Mouse (Mus musculus) WW6 (cell line): ENCODE measurements around the gene Rnf220.

Source experiments
- DNase-seq: peaks from one replicate; pipeline ENCODE4 v3.0.0-alpha.2; 2013; ENCODE audit warnings: low read depth, low spot score

The Rnf220 gene

DNA sequence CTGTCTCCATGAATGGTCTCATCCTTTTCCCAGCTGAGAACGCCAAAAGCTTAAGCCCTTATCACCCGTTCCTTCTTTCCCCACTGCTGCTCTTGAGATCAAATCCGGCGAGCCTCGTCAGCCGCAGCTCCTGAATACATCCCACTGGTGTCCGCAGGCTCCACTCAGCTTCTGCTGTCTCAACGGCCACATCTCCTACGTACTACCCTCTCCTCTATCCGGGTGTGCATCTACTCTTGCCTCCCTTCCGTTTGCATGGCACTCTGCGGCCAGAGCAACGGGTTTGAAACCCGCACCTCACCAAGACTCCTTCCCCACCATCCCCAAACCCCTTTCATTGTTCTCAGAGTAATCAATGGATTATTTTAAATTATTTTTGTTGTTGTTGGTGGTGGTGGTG lies 58.8 kb downstream of the Rnf220 start:
- DNase-seq, result no peak

DNA sequence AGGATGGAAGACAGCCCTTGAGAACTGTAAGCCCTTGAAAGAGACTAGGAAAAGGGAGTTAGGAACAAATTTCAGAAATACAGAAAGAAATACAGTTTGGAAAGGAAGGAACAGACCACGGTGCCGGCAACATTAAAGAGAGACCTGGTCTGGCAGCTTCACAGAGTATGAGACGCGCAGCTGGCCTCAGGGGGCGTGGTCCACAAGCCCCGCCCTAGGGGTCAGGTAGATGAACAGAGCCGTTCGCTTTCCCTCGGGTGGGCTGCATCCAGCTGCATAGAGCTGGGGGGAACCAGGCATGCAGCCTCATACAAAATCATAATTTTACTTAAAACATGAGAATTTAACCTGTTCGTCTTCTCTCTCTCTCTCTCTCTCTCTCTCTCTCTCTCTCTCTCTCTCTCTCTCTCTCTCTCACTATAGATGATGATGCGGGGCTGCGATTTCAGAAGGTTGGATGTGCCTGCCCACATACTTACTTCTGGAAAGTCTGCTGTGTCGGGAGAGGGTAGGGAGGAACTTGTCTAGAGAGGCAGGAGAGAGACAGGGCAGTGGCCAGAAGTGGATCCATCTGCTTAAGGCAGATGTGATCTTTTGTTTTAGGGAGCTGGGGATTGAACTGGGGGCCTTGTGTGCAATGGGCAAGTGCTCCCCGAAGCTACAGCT lies 59.7 kb downstream of the Rnf220 start:
- no peak for DNase-seq

DNA sequence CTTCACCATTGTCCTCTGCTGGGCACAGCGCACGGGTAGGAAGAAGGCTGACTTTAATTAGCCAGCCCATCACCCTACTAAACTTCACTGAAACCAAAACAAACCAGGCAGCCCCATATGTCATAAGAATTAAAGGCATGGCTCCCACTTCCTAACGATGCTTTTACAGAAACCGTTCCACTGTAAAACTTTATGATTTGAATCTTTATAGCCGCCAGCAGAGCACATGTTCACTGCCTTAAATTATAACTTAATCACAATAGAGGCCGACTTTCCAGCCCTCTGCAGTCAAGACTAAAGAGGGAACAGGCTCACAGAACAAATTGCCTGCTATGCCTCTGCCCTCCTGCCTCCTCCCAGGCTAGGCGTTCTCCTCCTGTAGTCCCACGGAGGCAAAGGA lies 62.5 kb downstream of the Rnf220 start:
- no peak for DNase-seq

DNA sequence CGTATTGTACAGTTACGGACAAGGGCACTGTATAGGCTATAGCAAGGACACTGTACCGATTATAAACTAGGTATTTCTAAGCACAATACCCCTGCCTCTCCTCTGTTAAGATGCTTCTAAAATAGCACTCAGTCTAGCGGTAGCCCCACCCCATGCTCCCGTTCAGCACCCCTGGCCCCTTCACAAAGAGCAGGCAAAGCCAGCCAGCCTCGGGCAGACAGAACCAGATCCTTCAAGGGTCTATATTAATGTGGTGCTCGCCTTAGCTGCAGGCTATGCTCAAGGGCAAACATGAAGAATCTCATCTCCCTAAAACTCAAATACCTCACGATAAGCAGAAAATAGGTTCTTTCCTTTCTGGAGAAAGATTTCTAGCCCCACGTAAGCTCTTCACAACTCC lies 67.2 kb downstream of the Rnf220 start:
- DNase-seq, result no peak

DNA sequence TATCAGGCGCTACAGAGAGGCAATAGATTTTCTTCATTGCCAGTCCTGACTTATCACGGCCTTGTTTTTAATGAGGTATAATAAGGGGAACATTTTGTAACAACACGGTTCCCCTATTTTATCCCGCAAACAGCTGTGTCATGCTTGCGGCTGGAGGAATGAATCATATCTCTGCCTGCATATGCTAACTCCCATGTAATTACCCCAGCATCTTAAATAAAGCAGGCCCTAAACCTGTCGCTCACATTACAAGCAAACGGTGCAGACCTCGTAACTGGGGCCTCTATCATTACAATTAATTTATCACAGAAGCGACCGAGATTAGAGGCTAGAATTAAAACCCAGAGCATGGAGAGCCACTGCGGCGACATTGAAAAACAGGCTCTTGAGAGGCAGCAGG lies 69.3 kb downstream of the Rnf220 start:
- no peak for DNase-seq

DNA sequence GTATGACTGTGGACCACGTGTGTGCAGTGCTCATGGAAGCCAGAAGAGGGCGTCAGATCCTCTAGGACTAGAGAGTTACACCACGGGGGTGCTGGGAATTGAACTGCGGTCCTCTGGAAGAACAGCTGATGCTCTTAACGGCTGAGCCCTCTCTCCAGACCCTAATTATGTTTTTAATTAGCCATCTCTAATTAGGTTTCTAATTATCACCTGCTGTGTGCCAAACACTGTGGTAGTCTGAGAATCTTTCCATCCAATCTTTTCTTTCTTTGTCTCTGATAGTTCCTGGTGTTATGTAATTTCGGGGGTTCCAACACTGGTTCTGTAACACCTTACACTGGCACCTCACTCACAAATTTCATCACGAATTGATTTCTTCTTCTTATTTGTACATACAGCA lies 75.8 kb downstream of the Rnf220 start:
- DNase-seq, result no peak

DNA sequence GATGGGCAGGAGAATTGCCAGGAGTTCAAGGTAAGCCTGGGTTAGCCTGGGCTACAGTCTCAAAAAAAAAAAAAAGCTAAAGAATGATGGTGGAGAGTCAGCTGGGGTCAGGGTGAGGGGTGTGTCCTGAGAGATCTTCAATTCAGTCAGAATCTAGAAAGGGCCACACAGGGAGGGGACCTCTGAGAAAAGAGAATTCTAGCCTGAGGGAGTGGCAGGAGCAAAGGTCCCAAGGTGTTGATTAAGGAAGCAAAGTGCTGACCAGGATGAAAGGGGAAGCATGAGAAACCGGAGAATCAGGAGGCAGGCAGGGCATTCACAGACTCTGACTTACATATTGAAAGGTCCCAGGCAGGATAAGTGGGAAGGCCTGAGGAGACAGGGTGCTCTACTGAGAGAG lies 80.0 kb downstream of the Rnf220 start:
- DNase-seq, result no peak

DNA sequence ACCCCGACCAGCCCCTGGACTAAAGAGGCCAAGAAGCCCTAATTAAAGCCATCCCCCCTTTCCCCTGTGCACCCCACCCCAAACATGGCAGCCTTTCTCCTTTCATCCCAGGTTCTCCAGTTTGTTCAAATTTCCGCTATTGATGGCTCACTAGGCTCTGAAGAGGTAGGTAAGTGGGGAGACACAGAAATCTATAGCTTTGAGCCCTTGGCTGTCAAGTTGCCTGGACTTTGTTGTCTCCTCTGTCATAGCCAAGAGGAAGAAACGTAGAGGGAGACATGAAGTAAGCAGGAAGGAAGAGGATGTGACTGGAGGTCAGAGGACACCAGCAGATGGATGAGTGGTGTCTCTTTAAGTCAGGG lies 86.8 kb downstream of the Rnf220 start:
- DNase-seq, result no peak

DNA sequence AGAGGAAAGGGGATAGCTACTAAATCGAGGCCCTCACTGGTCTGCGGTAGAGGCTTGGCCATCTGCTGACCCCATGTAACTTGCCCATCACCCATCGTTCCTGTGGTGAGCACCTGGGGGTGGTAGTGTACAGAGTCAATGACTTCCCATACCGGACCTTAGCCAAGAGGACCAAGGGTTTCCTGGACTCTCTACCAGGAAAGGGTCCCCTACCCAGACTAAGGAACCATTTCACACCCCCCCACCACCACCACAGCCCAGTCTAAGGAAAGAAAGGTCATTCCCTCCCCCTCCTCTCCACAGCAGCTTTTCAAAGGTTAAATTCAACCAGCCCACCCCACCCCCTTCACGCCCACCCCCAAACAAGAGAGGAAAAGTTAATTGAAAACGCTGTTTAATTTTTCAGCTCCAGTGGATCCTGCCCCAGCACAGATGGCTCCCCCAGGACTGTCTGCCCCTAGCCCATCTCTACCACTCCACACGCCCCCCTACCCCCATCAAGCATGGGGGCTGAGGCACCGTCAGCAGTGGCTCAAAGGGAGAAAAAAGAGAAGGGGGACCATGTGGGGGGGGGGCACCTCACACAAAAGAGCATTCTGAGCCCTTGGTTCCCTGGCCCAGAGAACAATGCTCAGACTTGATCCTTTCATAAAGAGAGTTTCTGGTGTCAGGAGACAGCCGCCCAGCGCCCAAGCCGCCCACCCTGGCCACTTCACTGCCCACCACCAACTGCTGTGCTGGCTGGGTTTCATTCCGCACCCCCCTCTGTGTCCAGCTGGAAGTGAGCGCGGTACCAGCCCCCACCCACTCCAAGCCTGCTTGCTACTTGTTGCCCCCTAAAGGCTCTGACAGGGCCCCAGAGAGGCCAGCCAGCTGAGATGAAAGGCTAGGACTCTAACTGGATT lies 87.5 kb downstream of the Rnf220 start:
- DNase-seq, result no peak

DNA sequence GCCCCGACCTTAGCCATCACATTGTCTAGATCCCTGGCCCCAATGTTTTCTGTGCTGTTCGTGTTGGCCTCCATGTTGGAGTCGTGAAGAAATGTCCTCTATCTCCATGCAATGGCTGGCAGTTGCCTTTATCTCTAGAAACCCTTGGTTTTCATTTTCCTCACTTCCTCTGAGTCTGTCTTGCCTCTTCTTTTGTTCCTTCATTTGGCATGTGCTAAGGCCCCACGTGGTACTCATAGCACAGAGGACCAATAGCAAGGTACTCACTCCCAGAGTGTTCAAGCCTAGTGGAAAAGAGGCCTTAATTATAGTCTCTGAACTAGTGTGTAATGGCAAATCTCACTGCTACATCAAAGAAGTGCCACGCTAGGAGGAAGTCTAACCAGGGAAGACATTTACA lies 88.9 kb downstream of the Rnf220 start:
- DNase-seq, result no peak

DNA sequence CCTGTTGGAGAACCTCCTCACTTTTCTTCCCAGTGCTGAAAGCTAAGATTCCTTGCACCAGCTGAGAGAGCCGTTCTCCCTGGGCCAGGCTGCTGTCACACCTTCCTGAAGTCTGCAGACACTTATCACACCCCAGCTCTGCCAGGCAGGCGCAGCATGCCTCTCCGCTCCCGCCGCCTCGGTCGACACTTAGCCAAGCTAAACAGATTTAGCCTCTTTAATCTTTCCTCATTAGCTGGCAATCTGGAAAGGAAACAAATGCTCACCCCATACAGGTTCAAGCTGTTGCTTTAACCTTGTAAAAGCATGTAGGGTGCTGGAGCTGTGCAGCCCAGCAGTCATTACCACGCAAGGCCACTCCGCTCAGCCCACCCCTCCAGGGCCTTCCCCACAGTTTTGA lies 90.9 kb downstream of the Rnf220 start:
- DNase-seq, result no peak

DNA sequence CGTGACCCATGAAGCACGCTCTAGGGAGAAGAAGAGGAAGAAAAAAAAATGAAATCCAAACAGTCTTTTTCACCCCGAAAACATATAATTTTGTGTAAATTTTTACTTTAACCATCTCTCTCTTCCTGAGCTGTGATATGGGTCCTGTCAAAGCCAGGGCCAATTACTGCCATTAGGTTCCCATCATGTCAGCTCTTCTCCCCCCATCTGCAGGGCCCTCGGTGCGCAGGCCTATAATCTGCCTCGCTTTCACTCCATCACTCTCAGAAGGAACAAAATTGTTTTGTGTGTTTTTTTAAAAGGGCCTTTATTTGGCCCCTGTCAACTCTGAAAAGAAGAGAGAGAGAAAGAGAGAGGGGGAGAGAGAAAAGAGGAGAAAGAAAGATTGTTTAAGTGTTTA lies 91.6 kb downstream of the Rnf220 start:
- no peak for DNase-seq

DNA sequence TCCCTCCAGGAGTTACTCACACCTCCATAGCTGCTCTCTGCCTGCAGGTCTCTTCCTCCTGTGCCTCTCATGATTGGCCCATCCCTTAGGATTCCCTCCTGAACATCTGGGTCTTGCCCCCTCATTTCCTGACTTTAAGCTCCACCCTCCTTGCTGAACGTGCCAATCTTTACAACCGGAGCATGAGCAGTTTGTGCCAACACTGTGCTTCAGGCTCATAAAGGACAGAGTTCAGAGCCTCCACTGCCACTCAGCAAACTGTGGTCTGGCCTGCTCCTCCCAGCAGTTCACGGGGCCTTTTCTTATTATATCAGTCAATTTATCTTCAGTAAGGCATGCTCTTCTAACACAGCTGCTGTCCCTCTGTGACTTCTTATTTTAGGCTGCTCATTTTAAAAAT lies 93.4 kb downstream of the Rnf220 start:
- no peak for DNase-seq

DNA sequence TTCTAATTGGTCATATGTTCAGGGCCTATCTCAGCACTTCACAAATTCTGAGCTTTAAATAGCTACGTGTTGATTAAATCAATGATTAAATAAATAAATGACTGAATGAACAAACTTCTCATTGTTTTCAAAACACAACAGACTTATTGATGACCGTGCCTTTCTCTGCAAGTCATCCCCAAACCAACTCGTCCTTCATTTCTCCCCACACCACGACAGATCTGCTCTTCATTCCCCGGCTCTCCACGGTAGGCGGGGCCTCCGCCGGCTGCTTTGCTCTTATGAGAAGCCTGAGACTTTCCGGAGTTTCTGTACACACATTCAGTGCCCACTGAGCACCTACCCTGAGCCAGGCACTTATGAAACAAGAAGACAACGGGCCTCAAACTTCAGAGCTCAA lies 99.7 kb downstream of the Rnf220 start:
- no peak for DNase-seq

DNA sequence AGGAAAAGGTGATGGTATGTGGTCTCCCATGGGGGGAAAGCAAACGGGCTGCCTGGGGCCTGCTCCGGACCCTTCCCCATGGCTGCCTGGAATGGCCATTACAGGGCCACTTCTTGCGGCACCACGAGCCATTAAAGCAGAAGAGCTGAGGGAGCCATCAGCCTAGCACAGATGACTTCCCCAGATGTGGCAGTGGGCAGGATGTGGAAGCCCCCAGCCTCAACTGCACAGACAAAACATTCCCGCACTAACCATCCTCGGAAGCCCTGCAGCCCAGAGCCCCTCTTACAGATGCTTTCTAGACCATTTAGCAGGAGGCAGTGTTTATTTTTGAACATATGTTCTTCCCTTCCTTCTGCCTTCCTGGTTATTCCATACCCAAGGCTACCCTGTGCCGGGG lies 103.8 kb downstream of the Rnf220 start:
- no peak for DNase-seq

DNA sequence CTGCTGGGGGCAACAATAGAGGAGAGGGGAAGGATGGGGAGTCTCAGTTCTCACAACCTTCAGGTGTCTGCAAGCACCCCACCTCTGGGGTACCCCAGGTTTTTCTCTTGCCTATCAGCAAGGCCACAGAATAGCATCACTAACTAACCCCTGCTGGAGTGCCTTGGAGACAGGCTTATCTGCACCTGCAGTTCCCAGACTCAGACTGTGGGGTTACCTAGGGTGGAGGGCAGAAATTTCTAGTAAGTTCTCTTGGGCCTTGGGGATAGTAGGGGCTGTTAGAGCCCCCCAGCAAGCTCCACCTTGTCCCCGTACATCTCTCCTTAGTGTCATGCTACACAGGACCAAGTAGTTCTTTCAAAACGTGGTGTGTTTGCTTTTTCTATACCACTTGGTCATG lies 104.5 kb downstream of the Rnf220 start:
- no peak for DNase-seq

DNA sequence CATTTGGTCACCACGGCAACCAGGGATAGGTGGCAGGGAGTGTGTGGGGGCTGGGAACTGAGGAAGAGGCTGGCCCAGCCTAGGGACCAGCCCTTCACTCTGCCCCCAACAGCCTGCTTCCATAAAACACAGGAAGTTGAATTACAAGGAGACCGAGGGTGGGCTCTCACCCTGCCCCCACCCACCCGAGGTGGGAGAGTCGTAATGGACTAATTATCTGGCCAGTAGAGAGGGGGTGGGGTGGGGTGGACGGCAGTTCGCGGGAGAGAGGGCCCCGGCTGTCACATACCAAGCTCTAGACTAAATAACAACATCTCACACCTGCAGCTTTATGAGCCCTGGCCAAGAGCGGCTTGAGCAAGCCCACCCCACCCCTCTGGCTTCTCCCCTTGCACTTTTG lies 104.9 kb downstream of the Rnf220 start:
- no peak for DNase-seq

DNA sequence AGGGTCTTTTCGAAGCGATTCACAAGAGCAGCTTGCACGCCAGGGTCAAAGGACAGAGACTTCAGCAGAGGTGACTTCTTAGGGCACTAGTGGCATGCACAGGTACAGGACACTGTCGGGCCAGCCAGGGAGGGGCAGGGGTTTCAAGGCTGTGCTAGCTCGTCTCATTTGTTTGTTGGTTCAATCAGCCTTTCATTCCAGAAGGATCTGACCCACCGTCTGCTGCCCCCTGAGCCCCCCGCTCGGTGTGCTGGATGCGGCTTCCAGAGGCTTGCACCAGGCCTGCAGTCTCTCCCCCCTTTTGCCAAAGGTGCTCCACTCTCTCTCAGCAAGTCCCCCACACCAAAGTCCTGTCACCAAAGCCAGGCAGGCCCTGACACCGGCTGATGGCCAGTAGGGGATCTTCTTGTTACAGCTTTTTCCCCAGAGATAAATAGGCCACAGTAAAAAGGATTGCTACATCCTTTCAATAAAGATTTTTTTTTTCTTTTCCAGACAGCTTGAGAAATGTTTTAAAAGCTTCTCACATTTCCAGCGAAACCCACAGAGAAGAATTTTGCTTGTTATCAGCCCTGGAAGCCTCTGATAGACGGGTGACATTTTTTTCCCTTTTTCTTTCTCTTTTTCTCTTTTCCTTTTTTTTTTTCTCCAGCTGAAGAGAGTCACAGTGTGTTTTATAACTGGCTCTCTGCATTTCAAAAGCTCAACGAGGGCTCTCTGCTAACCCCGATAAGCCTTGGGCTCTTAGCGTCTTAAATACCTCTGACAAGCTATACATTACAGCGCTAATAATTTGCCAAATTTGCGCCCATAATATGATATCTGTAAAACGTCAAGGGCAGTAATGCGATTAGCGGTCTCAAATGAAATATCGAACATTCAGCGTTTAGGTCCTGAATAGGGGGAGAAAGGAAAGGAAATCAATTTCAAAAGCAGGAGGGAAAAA lies 105.7 kb downstream of the Rnf220 start:
- no peak for DNase-seq

DNA sequence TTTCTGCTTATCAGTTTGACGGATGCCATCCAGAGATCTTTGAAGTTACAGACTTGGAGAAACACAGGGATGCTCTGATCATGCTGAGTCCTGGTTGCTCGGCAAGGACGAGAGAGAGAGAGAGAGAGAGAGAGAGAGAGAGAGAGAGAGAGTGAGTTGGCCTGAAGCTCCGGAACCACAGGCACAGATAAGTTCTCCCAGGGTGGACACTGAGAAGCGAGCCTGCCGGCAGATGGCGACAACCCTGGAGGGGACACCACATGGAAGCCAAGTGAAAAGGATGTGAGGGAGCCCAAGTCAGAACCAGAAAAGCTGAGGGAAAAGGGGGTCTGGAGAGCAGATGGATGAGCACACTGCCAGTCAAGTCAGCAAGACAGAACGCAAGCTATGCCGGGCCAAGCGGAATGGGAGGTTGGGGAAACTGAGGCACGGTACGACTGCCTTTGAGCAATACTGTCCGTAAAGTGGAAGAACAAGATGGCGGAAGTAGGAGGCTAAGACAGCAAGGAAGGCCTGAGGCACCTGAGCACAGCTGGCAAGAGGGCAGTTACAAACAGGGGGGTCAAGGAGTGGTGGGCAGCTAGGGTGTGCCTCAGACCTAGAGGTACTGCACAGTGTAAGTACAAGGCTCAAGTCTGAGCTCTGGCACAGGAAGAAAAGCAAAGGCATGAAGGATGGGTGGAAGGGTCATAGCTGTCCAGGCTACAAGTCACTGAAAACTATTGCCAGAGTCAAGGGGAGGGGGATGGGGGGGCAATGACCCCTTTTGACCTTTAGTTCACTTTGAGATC lies 107.4 kb downstream of the Rnf220 start:
- DNase-seq, result no peak

DNA sequence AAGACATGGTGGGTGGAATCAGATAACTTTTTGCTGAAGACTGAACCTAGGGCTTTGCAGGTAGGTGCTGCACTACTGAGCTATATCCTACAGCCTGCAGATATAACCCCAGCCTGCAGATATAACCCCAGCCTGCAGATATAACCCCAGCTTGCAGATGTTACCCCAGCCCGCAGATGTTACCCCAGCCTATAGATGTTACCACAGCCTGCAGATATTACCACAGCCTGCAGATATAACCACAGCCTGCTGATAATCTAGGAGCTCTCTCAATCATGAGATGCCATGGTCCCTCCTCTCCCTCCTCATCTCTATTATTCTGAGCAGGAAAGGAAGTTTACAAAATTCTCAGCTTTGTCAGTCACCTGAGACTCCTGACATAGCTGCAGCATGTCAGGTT lies 111.6 kb downstream of the Rnf220 start:
- no peak for DNase-seq

DNA sequence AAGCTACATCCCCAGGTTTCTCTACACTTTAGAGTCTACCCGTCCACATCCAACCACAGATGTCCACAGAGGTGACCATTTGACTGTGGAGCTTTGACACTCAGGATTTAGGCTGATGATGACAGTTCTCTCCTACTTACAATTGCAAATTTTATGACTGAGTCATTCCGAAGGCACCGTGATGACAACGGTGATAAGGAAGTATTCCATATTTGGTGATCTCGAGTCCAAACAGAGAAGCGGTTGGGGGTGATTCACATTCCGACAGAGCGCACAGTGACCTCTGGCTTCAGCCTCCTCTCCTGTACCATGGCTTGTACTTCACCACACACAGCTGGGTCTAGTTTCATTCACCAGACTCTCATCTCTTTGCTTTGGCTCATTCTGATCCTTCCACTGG lies 115.0 kb downstream of the Rnf220 start:
- no peak for DNase-seq

DNA sequence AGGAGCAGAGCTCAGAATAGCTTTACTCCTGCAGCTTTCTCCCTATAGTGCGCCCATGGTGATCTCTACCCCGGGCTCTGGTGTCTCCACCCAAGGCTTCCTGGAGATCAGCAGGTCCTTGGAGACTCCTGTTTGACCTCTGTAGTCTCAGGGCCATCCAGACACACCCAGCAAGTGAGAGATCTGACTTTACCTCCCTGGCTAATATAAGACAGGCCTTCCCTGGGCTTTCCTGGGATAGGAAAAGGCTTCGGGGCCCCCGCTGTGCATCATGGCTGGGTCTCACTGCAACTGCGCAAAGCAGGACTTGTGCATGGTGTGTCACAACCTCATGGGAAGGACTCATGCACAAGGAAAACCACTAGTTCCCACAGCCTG lies 116.3 kb downstream of the Rnf220 start:
- DNase-seq, result no peak
